Mouse (Mus musculus) CH12.LX (cell line): ENCODE results near the gene Frzb. TPM values are rescaled to one million over a fixed set of nuclear protein-coding genes. Genes with fewer than 3 reads are reported as not detected.

Experiments used
- DNase-seq: peaks from one replicate; pipeline ENCODE4 v3.0.0-alpha.2; 2013; ENCODE audit errors: extremely low read depth
- H3K27ac ChIP-seq: 2 replicates; pipeline ENCODE4 v1.5.1; 2012; ENCODE audit warnings: low read depth, mild to moderate bottlenecking, control low read depth, moderate library complexity; ENCODE audit not compliant: insufficient read depth
- H3K27me3 ChIP-seq: replicated peaks from 2 replicates; pipeline ENCODE3; 2012; ENCODE audit warnings: inconsistent platforms
- H3K36me3 ChIP-seq, 2 experiments: replicated peaks in 1 of 2; 2 replicates each; pipeline versions ENCODE3 to v1.6.1; 2012; ENCODE audit warnings: inconsistent platforms in 1 of 2, low read length in 1 of 2, mild to moderate bottlenecking in 1 of 2, mixed read lengths in 1 of 2, moderate library complexity in 1 of 2; ENCODE audit not compliant: control insufficient read depth in 1 of 2, insufficient read depth in 1 of 2
- H3K4me1 ChIP-seq, 2 experiments: 2 replicates each; pipeline ENCODE4 v1.6.1; 2012; ENCODE audit warnings: inconsistent platforms in 1 of 2, moderate library complexity in 1 of 2; ENCODE audit not compliant: insufficient read depth in 2 of 2, control insufficient read depth in 1 of 2
- H3K4me2 ChIP-seq: 2 replicates; pipeline ENCODE4 v1.6.1; 2012; ENCODE audit warnings: low read depth, mild to moderate bottlenecking, control low read depth; ENCODE audit not compliant: poor library complexity, insufficient read depth, severe bottlenecking
- H3K4me3 ChIP-seq, 3 experiments: fragments of 150-350 bp in 1 of 3; sonication (generic) in 1 of 3; replicated peaks in 1 of 3; 2 replicates each; pipeline versions ENCODE3 to v1.5.1; 2011 to 2012; ENCODE audit warnings: low read depth in 2 of 3, low read length in 2 of 3, mild to moderate bottlenecking in 2 of 3, moderate library complexity in 2 of 3, control low read depth in 1 of 3, improper control_type of control experiment in 1 of 3, inconsistent platforms in 1 of 3, mixed read lengths in 1 of 3; ENCODE audit not compliant: poor library complexity in 1 of 3
- H3K79me2 ChIP-seq: replicated peaks from 2 replicates; pipeline ENCODE4 v1.6.1; 2012; ENCODE audit warnings: mild to moderate bottlenecking, moderate library complexity; ENCODE audit not compliant: control insufficient read depth, poor library complexity, insufficient read depth, severe bottlenecking; ENCODE audit errors: extremely low read depth
- H3K9ac ChIP-seq: 2 replicates; pipeline ENCODE4 v1.6.1; 2012; ENCODE audit warnings: low read depth, mild to moderate bottlenecking, control low read depth, moderate library complexity; ENCODE audit not compliant: insufficient read depth
- H3K9me3 ChIP-seq: replicated peaks from 2 replicates; pipeline ENCODE3; 2012; ENCODE audit warnings: low read length, inconsistent platforms, mixed read lengths
- BHLHE40 ChIP-seq: IDR thresholded peaks from 2 replicates; pipeline ENCODE4 v1.6.1; 2011; ENCODE audit warnings: mild to moderate bottlenecking, low read depth, low read length, improper control_type of control experiment
- CHD1 ChIP-seq: IDR thresholded peaks from 2 replicates; pipeline ENCODE4 v1.6.1; 2012; ENCODE audit warnings: low read depth, low read length, improper control_type of control experiment, inconsistent platforms
- CHD2 ChIP-seq: IDR thresholded peaks from 2 replicates; pipeline ENCODE4 v1.6.1; 2011; ENCODE audit warnings: low read length, improper control_type of control experiment
- CTCF ChIP-seq, 2 experiments: IDR thresholded peaks in 1 of 2; conservative IDR thresholded peaks in 1 of 2; 2 replicates each; pipeline ENCODE4 v1.5.1; 2011 to 2012; ENCODE audit warnings: low read depth in 2 of 2, low read length in 2 of 2, improper control_type of control experiment in 1 of 2, inconsistent platforms in 1 of 2, mild to moderate bottlenecking in 1 of 2, moderate library complexity in 1 of 2
- E2F4 ChIP-seq: IDR thresholded peaks from 2 replicates; pipeline ENCODE4 v1.6.1; 2011; ENCODE audit warnings: low read depth, low read length, improper control_type of control experiment; ENCODE audit not compliant: insufficient replicate concordance
- ELF1 ChIP-seq: IDR thresholded peaks from 2 replicates; pipeline ENCODE4 v1.6.1; 2014; ENCODE audit warnings: low read depth, mild to moderate bottlenecking, inconsistent platforms, low read length, improper control_type of control experiment
- EP300 ChIP-seq: IDR thresholded peaks from 2 replicates; pipeline ENCODE4 v1.6.1; 2011; ENCODE audit warnings: low read length, improper control_type of control experiment
- ETS1 ChIP-seq: conservative IDR thresholded peaks from 2 replicates; pipeline ENCODE4 v1.6.1; 2012; ENCODE audit warnings: low read depth, mild to moderate bottlenecking, inconsistent platforms, low read length, improper control_type of control experiment, moderate library complexity
- GABPA ChIP-seq: IDR thresholded peaks from 2 replicates; pipeline ENCODE4 v1.6.1; 2012; ENCODE audit warnings: low read depth, low read length, improper control_type of control experiment, inconsistent platforms; ENCODE audit not compliant: insufficient replicate concordance
- HCFC1 ChIP-seq: IDR thresholded peaks from 2 replicates; pipeline ENCODE4 v1.6.1; 2012; ENCODE audit warnings: low read depth, mild to moderate bottlenecking, inconsistent platforms, low read length, improper control_type of control experiment
- IRF4 ChIP-seq: IDR thresholded peaks from 2 replicates; pipeline ENCODE4 v1.6.1; 2014; ENCODE audit warnings: low read depth, mild to moderate bottlenecking, inconsistent platforms, low read length, improper control_type of control experiment
- JUN ChIP-seq: IDR thresholded peaks from 2 replicates; pipeline ENCODE4 v1.6.1; 2011; ENCODE audit warnings: low read depth, mild to moderate bottlenecking, low read length, improper control_type of control experiment, moderate library complexity; ENCODE audit not compliant: insufficient read depth
- JUND ChIP-seq: conservative IDR thresholded peaks from 2 replicates; pipeline ENCODE4 v1.6.1; 2011; ENCODE audit warnings: low read depth, low read length, improper control_type of control experiment
- KAT2A ChIP-seq: IDR thresholded peaks from 2 replicates; pipeline ENCODE4 v1.6.1; 2012; ENCODE audit warnings: low read length, improper control_type of control experiment, inconsistent platforms; ENCODE audit not compliant: insufficient replicate concordance
- MAFK ChIP-seq: IDR thresholded peaks from 2 replicates; pipeline ENCODE4 v1.6.1; 2011; ENCODE audit warnings: low read length, improper control_type of control experiment; ENCODE audit not compliant: insufficient replicate concordance
- MAX ChIP-seq: IDR thresholded peaks from 2 replicates; pipeline ENCODE4 v1.6.1; 2011; ENCODE audit warnings: low read length, improper control_type of control experiment
- MAZ ChIP-seq: IDR thresholded peaks from 2 replicates; pipeline ENCODE4 v1.6.1; 2012; ENCODE audit warnings: low read depth, mild to moderate bottlenecking, inconsistent platforms, low read length, improper control_type of control experiment, moderate library complexity
- MEF2A ChIP-seq: IDR thresholded peaks from 2 replicates; pipeline ENCODE4 v1.6.1; 2014; ENCODE audit warnings: low read depth, mild to moderate bottlenecking, inconsistent platforms, low read length, improper control_type of control experiment, borderline replicate concordance
- MXI1 ChIP-seq: IDR thresholded peaks from 2 replicates; pipeline ENCODE4 v1.6.1; 2011; ENCODE audit warnings: mild to moderate bottlenecking, low read depth, low read length, improper control_type of control experiment
- MYC ChIP-seq: IDR thresholded peaks from 2 replicates; pipeline ENCODE4 v1.6.1; 2011; ENCODE audit warnings: low read depth, mild to moderate bottlenecking, improper control_type of control experiment, low read length
- NELFE ChIP-seq: IDR thresholded peaks from 2 replicates; pipeline ENCODE4 v1.6.1; 2011; ENCODE audit warnings: low read depth, low read length, improper control_type of control experiment
- NRF1 ChIP-seq: IDR thresholded peaks from 2 replicates; pipeline ENCODE4 v1.6.1; 2014; ENCODE audit warnings: low read depth, mild to moderate bottlenecking, inconsistent platforms, low read length, improper control_type of control experiment, moderate library complexity
- PAX5 ChIP-seq: IDR thresholded peaks from 2 replicates; pipeline ENCODE4 v1.6.1; 2012; ENCODE audit warnings: low read length, inconsistent platforms, mixed read lengths
- POLR2A ChIP-seq: IDR thresholded peaks from 2 replicates; pipeline ENCODE4 v1.6.1; 2011; ENCODE audit warnings: low read depth, mild to moderate bottlenecking, improper control_type of control experiment, low read length
- POLR2AphosphoS2 ChIP-seq: IDR thresholded peaks from 2 replicates; pipeline ENCODE4 v1.6.1; 2011; ENCODE audit warnings: low read depth, low read length, improper control_type of control experiment
- RAD21 ChIP-seq: IDR thresholded peaks from 2 replicates; pipeline ENCODE4 v1.6.1; 2011; ENCODE audit warnings: low read depth, mild to moderate bottlenecking, low read length, improper control_type of control experiment, moderate library complexity
- RCOR1 ChIP-seq: conservative IDR thresholded peaks from 2 replicates; pipeline ENCODE4 v1.6.1; 2012; ENCODE audit warnings: low read depth, mild to moderate bottlenecking, inconsistent platforms, low read length, improper control_type of control experiment
- SIN3A ChIP-seq: IDR thresholded peaks from 2 replicates; pipeline ENCODE4 v1.6.1; 2012; ENCODE audit warnings: low read length, improper control_type of control experiment, inconsistent platforms
- SMC3 ChIP-seq: IDR thresholded peaks from 2 replicates; pipeline ENCODE4 v1.6.1; 2011; ENCODE audit warnings: low read depth, low read length, improper control_type of control experiment
- TBP ChIP-seq: conservative IDR thresholded peaks from 2 replicates; pipeline ENCODE4 v1.6.1; 2011; ENCODE audit warnings: low read depth, low read length, improper control_type of control experiment
- TCF12 ChIP-seq: IDR thresholded peaks from 2 replicates; pipeline ENCODE4 v1.6.1; 2014; ENCODE audit warnings: low read depth, mild to moderate bottlenecking, inconsistent platforms, low read length, improper control_type of control experiment
- UBTF ChIP-seq: IDR thresholded peaks from 2 replicates; pipeline ENCODE4 v1.6.1; 2012; ENCODE audit warnings: low read depth, mild to moderate bottlenecking, inconsistent platforms, low read length, improper control_type of control experiment, moderate library complexity
- USF1 ChIP-seq: IDR thresholded peaks from 2 replicates; pipeline ENCODE4 v1.6.1; 2014; ENCODE audit warnings: low read depth, mild to moderate bottlenecking, inconsistent platforms, low read length, improper control_type of control experiment
- USF2 ChIP-seq: conservative IDR thresholded peaks from 2 replicates; pipeline ENCODE4 v1.6.1; 2011; ENCODE audit warnings: low read depth, low read length, improper control_type of control experiment
- ZC3H11A ChIP-seq: IDR thresholded peaks from 2 replicates; pipeline ENCODE4 v1.6.1; 2012; ENCODE audit warnings: low read depth, mild to moderate bottlenecking, inconsistent platforms, low read length, improper control_type of control experiment
- ZKSCAN1 ChIP-seq: IDR thresholded peaks from 2 replicates; pipeline ENCODE4 v1.6.1; 2012; ENCODE audit warnings: low read depth, inconsistent platforms, low read length, improper control_type of control experiment, borderline replicate concordance
- ZMIZ1 ChIP-seq: IDR thresholded peaks from 2 replicates; pipeline ENCODE4 v1.6.1; 2012; ENCODE audit warnings: low read depth, mild to moderate bottlenecking, inconsistent platforms, low read length, improper control_type of control experiment
- ZNF384 ChIP-seq: IDR thresholded peaks from 2 replicates; pipeline ENCODE4 v1.6.1; 2012; ENCODE audit warnings: low read depth, low read length, improper control_type of control experiment, inconsistent platforms
- dilution Hi-C: fragments of 300-500 bp; cut with MboI; formaldehyde crosslinking; loops from 2 replicates; pipeline ENCODE4 v1.14.3; 2020; ENCODE audit warnings: low sequenced_read_pairs; ENCODE audit not compliant: extremely low pct_unique_long_range_greater_than_20kb, extremely low pct_ligation_motif_present
- in situ Hi-C: fragments of 300-500 bp; cut with MboI; formaldehyde crosslinking; loops from 3 replicates; pipeline ENCODE4 v1.14.3; 2019; ENCODE audit warnings: low sequenced_read_pairs, low pct_ligation_motif_present, low pct_unique_long_range_greater_than_20kb, mixed read lengths
- polyA plus RNA-seq: library from polyadenylated mRNA; unstranded; fragments of >175 nt; gene quantifications from 2 replicates; pipeline ENCODE4 v1.2.1, GENCODE M21; 2012; ENCODE audit warnings: low read depth; ENCODE audit not compliant: insufficient read length
- total RNA-seq, 2 experiments: library from RNA; depleted of rRNA; stranded (reverse); fragments of 300-350 nt in 1 of 2; fragments of >200 nt in 1 of 2; gene quantifications; 2 replicates each; pipeline ENCODE4 v1.2.3; 2012 to 2014

The Frzb gene
- total and polyA plus RNA-seq, 3 experiments, result not detected

DNA sequence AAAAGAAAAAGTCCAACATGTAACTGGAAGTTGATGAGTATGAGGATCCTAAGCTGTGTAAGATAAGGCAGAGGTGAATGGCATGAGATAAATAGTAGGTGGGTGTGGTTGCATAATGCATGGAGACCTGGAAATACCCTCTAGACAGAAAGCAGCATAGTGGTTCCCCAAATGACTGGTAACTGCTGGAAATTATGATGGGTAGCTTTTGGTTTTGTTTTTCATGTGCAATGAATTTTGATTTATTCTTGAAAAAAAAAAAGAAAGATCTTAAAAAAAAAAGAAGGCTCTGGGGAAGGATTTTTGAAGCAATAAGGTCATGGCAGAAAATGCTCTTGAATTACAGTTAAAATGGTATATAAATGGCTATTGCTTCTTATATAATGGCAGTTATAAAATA lies 72.5 kb downstream of the Frzb start:
- H3K79me2 ChIP-seq, result no peaks in the 10 kb centered on the region
- in situ Hi-C loops, result no loop called here
- peaks cover 5% of the 10 kb centered on the region for H3K9me3 ChIP-seq
- H3K4me2 ChIP-seq, result no peak overlapping the region
- TF ChIP-seq CHD1, result no peak
- TF ChIP-seq HCFC1, result no peak
- no peak for TF ChIP-seq MAX
- no peak for TF ChIP-seq POLR2A
- TF ChIP-seq MEF2A, result no peak
- no peak for TF ChIP-seq KAT2A
- no peak for TF ChIP-seq ELF1
- peak; percentile 92 for TF ChIP-seq IRF4
- no peak for TF ChIP-seq ZKSCAN1
- peak; percentile 92 for TF ChIP-seq EP300
- TF ChIP-seq USF2, result no peak
- TF ChIP-seq RCOR1, result 0 out of 2 replicates have a peak, but pooled peaks have one; percentile 18
- TF ChIP-seq UBTF, result no peak
- TF ChIP-seq TBP, result no peak
- TF ChIP-seq MYC, result no peak
- no peak for TF ChIP-seq MAZ
- TF ChIP-seq NELFE, result no peak
- TF ChIP-seq PAX5, result no peak
- TF ChIP-seq CHD2, result no peak
- no peak for TF ChIP-seq E2F4
- peak; percentile 34; the same call in 1 of the 2 replicates for TF ChIP-seq BHLHE40
- no peak for TF ChIP-seq USF1
- TF ChIP-seq MAFK, result peak; percentile 17; the same call in 1 of the 2 replicates
- TF ChIP-seq NRF1, result no peak
- TF ChIP-seq SIN3A, result no peak
- TF ChIP-seq GABPA, result no peak
- no peak for TF ChIP-seq RAD21
- TF ChIP-seq ZC3H11A, result no peak
- no peak for TF ChIP-seq ZMIZ1
- TF ChIP-seq SMC3, result no peak
- no peak for TF ChIP-seq MXI1
- TF ChIP-seq JUND, result peak; percentile 92; the same call in 1 of the 2 replicates
- peak; percentile 84 for TF ChIP-seq ETS1
- no peak for TF ChIP-seq POLR2AphosphoS2
- peak; percentile 93 for TF ChIP-seq ZNF384
- TF ChIP-seq TCF12, result no peak
- TF ChIP-seq CTCF (conservative IDR thresholded peaks at IDR 0.05 in 1 of 2, IDR thresholded peaks at IDR 0.05 in 1 of 2; ENCODE audit: low read depth in 2 of 2, low read length in 2 of 2), result no peak
- peak; percentile 95 for TF ChIP-seq JUN
- no peaks in the 10 kb centered on the region for H3K36me3 ChIP-seq
- no peak overlapping the region for H3K4me3 ChIP-seq
- dilution Hi-C loops, result no loop called here
- peaks cover 0 to 6% of the 10 kb centered on the region in 2 experiments; a peak in 1 of 4 replicates for H3K4me1 ChIP-seq
- H3K9ac ChIP-seq, result no peak overlapping the region
- H3K27me3 ChIP-seq, result no peaks in the 10 kb centered on the region
- no peak overlapping the region for H3K27ac ChIP-seq
- DNase-seq, result peak; percentile 49
